Mouse (Mus musculus) heart, embryonic 15.5 days (tissue): Measurements from ENCODE around the gene Opn5. TPM values are rescaled to one million over a fixed set of nuclear protein-coding genes. Genes with fewer than 3 reads are reported as not detected.

Experiments used
- ATAC-seq: fragments of 200-750 bp; cut with Nextera tagmentation; replicated peaks from 2 replicates; pipeline ENCODE4 v1.8.0; 2017; ENCODE audit warnings: low read depth, moderate TSS enrichment; ENCODE audit not compliant: insufficient number of reproducible peaks, insufficient read depth, low FRiP score
- H3K27ac ChIP-seq: fragments of 300-500 bp; sonication (generic); 2 replicates; pipeline ENCODE4 v1.5.1; 2015; ENCODE audit warnings: mild to moderate bottlenecking, inconsistent platforms
- H3K27me3 ChIP-seq: fragments of 300-500 bp; sonication (generic); 2 replicates; pipeline ENCODE4 v1.6.1; 2015; ENCODE audit warnings: inconsistent platforms
- H3K36me3 ChIP-seq: fragments of 300-500 bp; sonication (generic); 2 replicates; pipeline ENCODE4 v1.6.1; 2015; ENCODE audit warnings: mild to moderate bottlenecking, inconsistent platforms
- H3K4me1 ChIP-seq: fragments of 300-500 bp; sonication (generic); replicated peaks from 2 replicates; pipeline ENCODE4 v1.6.1; 2015; ENCODE audit warnings: inconsistent platforms
- H3K4me2 ChIP-seq: fragments of 300-500 bp; sonication (generic); 2 replicates; pipeline ENCODE4 v1.6.1; 2015; ENCODE audit warnings: inconsistent platforms, mild to moderate bottlenecking, moderate library complexity
- H3K4me3 ChIP-seq: fragments of 300-500 bp; sonication (generic); 2 replicates; pipeline ENCODE4 v1.5.1; 2015; ENCODE audit warnings: mild to moderate bottlenecking, inconsistent platforms
- H3K9ac ChIP-seq: fragments of 300-500 bp; sonication (generic); 2 replicates; pipeline ENCODE4 v1.6.1; 2015; ENCODE audit warnings: mild to moderate bottlenecking, inconsistent platforms
- H3K9me3 ChIP-seq: fragments of 300-500 bp; sonication (generic); replicated peaks from 2 replicates; pipeline ENCODE4 v1.6.1; 2016; ENCODE audit warnings: inconsistent platforms
- WGBS: fragments of 180-500 bp; shearing (Covaris S2); methylation state at CpG from one replicate; pipeline ENCODE4 v1.1.7; 2015; ENCODE audit warnings: mixed read lengths; 5-methylcytosine and 5-hydroxymethylcytosine counted together
- polyA plus RNA-seq: library from polyadenylated mRNA; unstranded; fragments of >200 nt; fragmentation: Nextera tagmentation; extraction: Ambion mirVana; gene quantifications from 2 replicates; pipeline ENCODE4 v1.2.1, GENCODE M21; 2015

The Opn5 gene
- polyA plus RNA-seq = not detected in 2 replicates

- H3K4me3 ChIP-seq = no peak within 1 kb of the TSS
- H3K36me3 ChIP-seq = no peaks in the 10 kb centered on the region
- H3K9me3 ChIP-seq = no peaks in the 10 kb centered on the region
- H3K4me1 ChIP-seq = no peaks in the 10 kb centered on the region
- H3K4me2 ChIP-seq = no peak within 1 kb of the TSS
- 71% methylated on average over 8 of the region's 8 CpGs for WGBS
- ATAC-seq = no peak
- H3K9ac ChIP-seq = no peak within 1 kb of the TSS
- no peak within 1 kb of the TSS for H3K27ac ChIP-seq
- no peaks in the 10 kb centered on the region for H3K27me3 ChIP-seq
Measured at GRCm38 (mm10) chr17:42611295-42611694, at the start of gene Opn5. Opn5 (minus strand) TSS chr17:42611395.

GRCm38 (mm10) chr17:42658634-42659422, 47.6 kb upstream of the Opn5 start:
- Histone ChIP-seq H3K4me3 (no peak overlapping the region), H3K9me3 (no peaks in the 10 kb centered on the region), H3K36me3 (no peaks in the 10 kb centered on the region), H3K27ac (no peak overlapping the region), H3K27me3 (no peaks in the 10 kb centered on the region), H3K4me2 (0 out of 2 replicates have a peak overlapping the region, but pooled peaks have one; percentile 25), H3K9ac (no peak overlapping the region), H3K4me1 (no peaks in the 10 kb centered on the region)
- 19% methylated on average over 14 of the region's 14 CpGs for WGBS
- no peak for ATAC-seq

DNA sequence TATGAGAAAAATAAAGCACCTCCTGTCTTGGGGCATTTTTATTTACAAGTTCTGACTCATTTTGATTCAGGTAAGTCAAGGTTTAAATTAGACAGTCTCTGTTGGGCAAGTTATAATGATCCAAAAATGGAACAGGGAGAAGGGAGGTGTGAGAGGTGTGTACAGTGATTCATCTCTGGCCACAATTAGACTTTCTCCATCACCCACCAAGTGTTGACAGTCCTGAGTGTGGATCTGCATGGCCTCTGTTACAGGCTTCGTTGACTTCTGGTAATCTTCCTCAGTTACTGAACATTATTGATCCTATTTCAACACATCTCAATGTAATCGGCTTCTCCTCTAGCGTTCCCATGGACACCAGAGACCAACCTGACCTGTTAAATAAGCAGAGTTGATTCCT, 32.2 kb upstream of the Opn5 start:
- peak; percentile 80 for ATAC-seq
- 61% methylated on average over 3 of the region's 3 CpGs for WGBS
- Histone ChIP-seq H3K27ac (no peak overlapping the region), H3K36me3 (no peaks in the 10 kb centered on the region), H3K9me3 (no peaks in the 10 kb centered on the region), H3K9ac (no peak overlapping the region), H3K4me3 (no peak overlapping the region), H3K4me1 (peaks cover 3% of the 10 kb centered on the region; the same call in 1 of the 2 replicates), H3K27me3 (no peaks in the 10 kb centered on the region), H3K4me2 (no peak overlapping the region)

DNA sequence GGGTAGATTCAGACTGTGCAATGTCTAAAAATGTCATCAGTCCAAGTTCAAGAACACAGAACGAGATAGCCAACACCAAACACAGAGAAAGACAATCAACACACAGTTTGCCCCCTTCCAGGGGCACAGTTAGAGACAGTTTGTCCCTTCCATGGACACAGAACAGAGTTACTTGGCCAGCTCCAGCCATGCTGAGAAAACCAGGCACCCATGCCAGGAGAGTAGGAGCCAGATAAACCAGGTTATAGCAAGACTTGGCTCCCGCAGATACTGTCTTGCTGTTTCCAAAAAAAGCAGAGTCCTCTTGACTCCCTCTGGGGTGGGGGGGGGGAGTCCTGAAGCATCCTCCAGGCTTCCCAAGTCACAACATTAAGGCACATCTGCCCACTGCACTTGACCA, 19.0 kb upstream of the Opn5 start:
- Histone ChIP-seq H3K27ac (no peak overlapping the region), H3K36me3 (no peaks in the 10 kb centered on the region), H3K9me3 (no peaks in the 10 kb centered on the region), H3K4me1 (no peaks in the 10 kb centered on the region), H3K9ac (no peak overlapping the region), H3K4me2 (no peak overlapping the region), H3K27me3 (no peaks in the 10 kb centered on the region), H3K4me3 (no peak overlapping the region)
- 53% methylated on average over 2 of the region's 2 CpGs for WGBS
- ATAC-seq = no peak

GRCm38 (mm10) chr17:42613043-42613737, 2.0 kb upstream of the Opn5 start:
- Histone ChIP-seq H3K36me3 (no peaks in the 10 kb centered on the region), H3K27me3 (no peaks in the 10 kb centered on the region), H3K4me1 (no peaks in the 10 kb centered on the region), H3K9me3 (no peaks in the 10 kb centered on the region), H3K4me3 (no peak overlapping the region), H3K9ac (no peak overlapping the region), H3K4me2 (no peak overlapping the region), H3K27ac (no peak overlapping the region)
- no peak for ATAC-seq
- 32% methylated on average over 6 of the region's 6 CpGs for WGBS

DNA sequence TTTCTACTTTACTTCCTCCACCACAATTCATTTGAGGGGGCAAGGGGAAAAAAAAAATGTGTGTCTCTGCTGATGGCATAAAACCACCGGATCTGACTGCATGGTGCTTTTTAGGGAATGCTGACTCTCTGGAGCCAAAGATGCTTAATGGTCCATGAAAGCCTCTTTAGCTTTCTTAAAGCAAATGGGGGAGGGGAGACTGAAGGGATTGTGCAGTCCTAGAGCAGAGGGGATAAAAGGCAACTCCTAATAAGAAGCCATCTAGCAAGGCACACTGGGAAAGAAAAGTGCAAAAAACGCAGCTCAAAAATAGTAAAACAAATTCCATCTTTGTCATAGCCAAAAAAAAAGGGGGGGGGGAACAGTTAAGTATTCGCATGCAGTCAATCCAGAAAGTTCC, 2.9 kb downstream of the Opn5 start:
- 56% methylated on average over 3 of the region's 3 CpGs for WGBS
- Histone ChIP-seq H3K4me2 (no peak overlapping the region), H3K4me3 (no peak overlapping the region), H3K9ac (no peak overlapping the region), H3K27me3 (no peaks in the 10 kb centered on the region), H3K4me1 (no peaks in the 10 kb centered on the region), H3K9me3 (no peaks in the 10 kb centered on the region), H3K27ac (no peak overlapping the region), H3K36me3 (no peaks in the 10 kb centered on the region)
- ATAC-seq = no peak

DNA sequence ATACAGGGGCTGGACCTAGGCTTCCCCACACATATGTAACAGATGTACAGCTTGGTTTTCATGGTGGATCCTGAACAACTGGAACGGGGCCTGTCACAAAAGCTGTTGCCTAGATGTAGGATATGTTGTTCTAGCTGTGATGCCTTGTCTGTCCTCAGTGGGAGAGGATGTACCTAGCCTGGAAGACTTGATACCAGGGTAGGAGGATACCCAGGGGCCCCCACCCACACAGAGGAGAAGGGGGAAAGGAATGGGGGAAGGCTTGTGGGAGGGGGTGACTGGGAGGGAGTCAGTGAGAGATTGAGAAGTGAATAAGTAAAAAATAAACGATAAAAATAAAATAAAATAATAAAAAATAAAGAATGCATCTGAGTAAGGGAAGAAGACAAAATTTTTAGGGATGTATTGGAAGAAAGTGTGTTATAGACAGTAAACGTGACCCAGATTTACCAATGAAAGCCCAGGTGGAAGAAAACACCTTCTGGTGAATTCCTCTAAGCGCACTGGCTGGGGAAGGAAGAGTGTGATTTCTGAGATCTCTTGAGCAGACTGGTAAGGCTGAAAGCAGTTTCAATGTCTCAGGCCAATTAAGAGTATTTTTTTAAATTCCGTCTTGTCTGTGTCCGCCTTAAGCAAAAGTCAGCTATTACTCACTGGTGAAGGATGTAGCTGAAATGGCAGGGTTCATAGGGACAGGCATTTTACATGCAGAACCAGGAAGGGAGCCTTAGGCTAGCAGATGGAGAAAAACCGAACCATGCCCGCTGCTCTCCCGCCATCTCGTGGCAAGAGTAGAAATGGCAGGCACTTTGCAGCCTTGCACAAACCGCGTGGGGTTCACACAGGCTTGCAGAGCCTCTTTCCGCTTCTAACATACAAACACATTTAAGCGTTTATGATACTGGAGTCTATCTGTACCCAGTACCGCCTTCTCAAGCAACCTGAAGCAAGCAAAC, 8.1 kb downstream of the Opn5 start:
- no peak overlapping the region for H3K27ac ChIP-seq
- H3K9me3 ChIP-seq = no peaks in the 10 kb centered on the region
- no peaks in the 10 kb centered on the region for H3K4me1 ChIP-seq
- ATAC-seq = no peak
- no peaks in the 10 kb centered on the region for H3K27me3 ChIP-seq
- H3K4me2 ChIP-seq = no peak overlapping the region
- H3K9ac ChIP-seq = no peak overlapping the region
- 23% methylated on average over 15 of the region's 15 CpGs for WGBS
- no peaks in the 10 kb centered on the region for H3K36me3 ChIP-seq
- no peak overlapping the region for H3K4me3 ChIP-seq

GRCm38 (mm10) chr17:42586486-42586885, 24.7 kb downstream of the Opn5 start:
- ATAC-seq = no peak
- H3K4me1 ChIP-seq = no peaks in the 10 kb centered on the region
- H3K27me3 ChIP-seq = no peaks in the 10 kb centered on the region
- 60% methylated on average over 1 of the region's 1 CpGs for WGBS
- no peaks in the 10 kb centered on the region for H3K9me3 ChIP-seq
- H3K9ac ChIP-seq = no peak overlapping the region
- H3K4me2 ChIP-seq = no peak overlapping the region
- H3K36me3 ChIP-seq = no peaks in the 10 kb centered on the region
- no peak overlapping the region for H3K4me3 ChIP-seq
- no peak overlapping the region for H3K27ac ChIP-seq

GRCm38 (mm10) chr17:42583029-42583331, 28.2 kb downstream of the Opn5 start:
- WGBS = 83% methylated on average over 2 of the region's 2 CpGs

GRCm38 (mm10) chr17:42582281-42583028, 28.7 kb downstream of the Opn5 start:
- H3K9me3 ChIP-seq = no peaks in the 10 kb centered on the region
- no peak overlapping the region for H3K4me2 ChIP-seq
- H3K4me1 ChIP-seq = no peaks in the 10 kb centered on the region
- ATAC-seq = no peak
- H3K36me3 ChIP-seq = no peaks in the 10 kb centered on the region
- H3K27me3 ChIP-seq = no peaks in the 10 kb centered on the region
- no peak overlapping the region for H3K27ac ChIP-seq
- no peak overlapping the region for H3K9ac ChIP-seq
- 83% methylated on average over 1 of the region's 1 CpGs for WGBS
- no peak overlapping the region for H3K4me3 ChIP-seq

More at GRCm38 (mm10) chr17:42583029-42583331, 28.2 kb downstream of the Opn5 start:
- Histone ChIP-seq H3K9ac (no peak overlapping the region), H3K36me3 (no peaks in the 10 kb centered on the region), H3K4me1 (no peaks in the 10 kb centered on the region), H3K27me3 (no peaks in the 10 kb centered on the region), H3K4me2 (no peak overlapping the region), H3K9me3 (no peaks in the 10 kb centered on the region), H3K27ac (no peak overlapping the region), H3K4me3 (no peak overlapping the region)
- no peak for ATAC-seq

DNA sequence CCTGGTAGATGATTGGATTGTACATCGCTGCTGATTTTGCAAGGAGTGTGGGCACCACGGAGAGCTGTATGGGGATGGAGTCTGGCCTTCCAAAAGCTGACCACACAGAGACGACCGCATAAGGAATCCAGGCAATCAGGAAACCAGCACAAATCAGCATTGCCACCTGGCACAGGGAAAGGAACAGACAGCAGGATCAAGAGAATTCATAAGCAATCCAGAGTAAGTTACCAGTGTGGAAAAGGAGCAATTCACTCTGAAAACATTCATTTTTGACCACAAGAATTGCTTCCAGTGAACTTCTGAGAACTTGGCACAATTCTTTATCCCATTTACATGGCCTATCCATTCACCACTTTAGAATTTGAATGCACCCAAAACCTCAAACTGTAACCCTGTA, 30.6 kb downstream of the Opn5 start:
- H3K27me3 ChIP-seq = no peaks in the 10 kb centered on the region
- no peak overlapping the region for H3K4me3 ChIP-seq
- no peak overlapping the region for H3K27ac ChIP-seq
- H3K36me3 ChIP-seq = no peaks in the 10 kb centered on the region
- H3K4me1 ChIP-seq = no peaks in the 10 kb centered on the region
- 75% methylated on average over 4 of the region's 4 CpGs for WGBS
- H3K9me3 ChIP-seq = no peaks in the 10 kb centered on the region
- no peak for ATAC-seq
- no peak overlapping the region for H3K4me2 ChIP-seq
- H3K9ac ChIP-seq = no peak overlapping the region
